ENCODE assay signal across 28 mouse cellular contexts in the genomic region with DNA sequence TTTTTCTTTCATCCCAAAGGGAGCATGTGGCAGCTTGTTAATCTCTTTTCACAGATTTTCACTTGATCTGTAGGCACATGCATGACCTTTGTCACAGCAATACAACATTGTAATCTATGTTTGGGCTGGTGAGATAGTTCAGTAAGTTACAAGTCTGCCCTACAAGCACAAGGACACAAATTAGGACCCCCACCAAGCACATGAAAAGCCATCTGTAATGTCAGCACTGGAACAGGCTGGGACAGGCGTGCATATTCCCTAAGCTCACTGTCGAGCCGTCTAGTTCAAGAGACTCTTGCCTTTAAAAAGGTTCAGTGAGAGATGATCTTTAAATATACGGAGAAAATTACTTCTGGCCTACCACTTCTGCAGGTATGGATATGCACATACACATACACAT.
"Had no signal": no experiment of that assay in that cellular context is flagged by ENCODE, and none has a peak within 500 bp of the region (broad histone marks: within the 10 kb centered on the region; RNA-seq: fewer than 3 reads in every experiment).

No protein-coding gene starts in this region.

- H3K36me3 ChIP-seq: hindbrain, embryonic 10.5 days; intestine, embryonic 15.5 days; limb, embryonic 10.5 days; liver, embryonic 13.5 days; liver, embryonic 15.5 days had no signal

- H3K27ac ChIP-seq: gastrocnemius, adult 2 months; heart, embryonic 10.5 days; hindbrain, embryonic 10.5 days; hindbrain, embryonic 13.5 days; hindbrain, embryonic 15.5 days; intestine, embryonic 15.5 days; layer of hippocampus, adult 2 months; left cerebral cortex, adult 2 months; limb, embryonic 10.5 days; limb, embryonic 12.5 days; liver, embryonic 13.5 days; liver, embryonic 15.5 days had no signal

- H3K4me3 ChIP-seq: gastrocnemius, adult 2 months; heart, embryonic 10.5 days; heart, embryonic 12.5 days; hindbrain, embryonic 10.5 days; hindbrain, embryonic 13.5 days; hindbrain, embryonic 15.5 days; intestine, embryonic 15.5 days; layer of hippocampus, adult 2 months; left cerebral cortex, adult 2 months; limb, embryonic 10.5 days; limb, embryonic 12.5 days; liver, embryonic 13.5 days; liver, embryonic 15.5 days had no signal

- H3K4me2 ChIP-seq: heart, embryonic 12.5 days; hindbrain, embryonic 13.5 days; hindbrain, embryonic 15.5 days; intestine, embryonic 15.5 days; limb, embryonic 12.5 days; liver, embryonic 11.5 days; liver, embryonic 13.5 days; liver, embryonic 15.5 days had no signal

- H3K27me3 ChIP-seq: heart, embryonic 12.5 days; hindbrain, embryonic 13.5 days; hindbrain, embryonic 15.5 days; intestine, embryonic 15.5 days; limb, embryonic 12.5 days; liver, embryonic 13.5 days; liver, embryonic 15.5 days had no signal

- H3K9me3 ChIP-seq: heart, embryonic 10.5 days; heart, embryonic 12.5 days; hindbrain, embryonic 10.5 days; hindbrain, embryonic 13.5 days; hindbrain, embryonic 15.5 days; intestine, embryonic 15.5 days; limb, embryonic 10.5 days; limb, embryonic 12.5 days; liver, embryonic 13.5 days; liver, embryonic 15.5 days had no signal

- ATAC-seq: inflammation-experienced regulatory T-cells, adult 6 months; intestine, embryonic 15.5 days; intestine, postnatal 0 days; liver, postnatal 0 days had no signal

- DNase-seq: gastrocnemius, adult 2 months; gastrocnemius, postnatal 10 days; gastrocnemius, postnatal 25 days; heart, adult 18-20 months; heart, postnatal 10 days; heart, postnatal 4 days; kidney, adult 18-20 months; kidney, adult 8-10 months; kidney, postnatal 10 days; kidney, postnatal 25 days; kidney, postnatal 4 days; liver; liver, embryonic 13.5 days; liver, postnatal 0 days had no signal

- H3K9ac ChIP-seq: heart, embryonic 12.5 days; hindbrain, embryonic 13.5 days; hindbrain, embryonic 15.5 days; intestine, embryonic 15.5 days; limb, embryonic 12.5 days; liver, embryonic 13.5 days; liver, embryonic 15.5 days; liver, postnatal 0 days had no signal

- H3K4me1 ChIP-seq: hindbrain, embryonic 10.5 days; hindbrain, embryonic 15.5 days; intestine, embryonic 15.5 days; limb, embryonic 10.5 days; limb, embryonic 12.5 days; liver, embryonic 15.5 days had no signal
